Mouse (Mus musculus) myocyte (in vitro differentiated cells): Measurements from ENCODE around the gene Lmcd1. TPM values are rescaled to one million over a fixed set of nuclear protein-coding genes. Genes with fewer than 3 reads are reported as not detected.

ENCODE experiments used
- H3K27me3 ChIP-seq: one replicate; pipeline ENCODE4 v1.6.1; 2011; ENCODE audit not compliant: control insufficient read depth, insufficient read depth, insufficient read length
- H3K36me3 ChIP-seq: one replicate; pipeline ENCODE4 v1.6.1; 2011; ENCODE audit not compliant: control insufficient read depth, insufficient read depth
- H3K4me2 ChIP-seq: one replicate; pipeline ENCODE4 v1.6.1; 2011; ENCODE audit warnings: low read depth, control low read depth
- H3K4me3 ChIP-seq: one replicate; pipeline ENCODE4 v1.5.1; 2011; ENCODE audit warnings: mild to moderate bottlenecking, control low read depth, moderate library complexity
- H3K79me2 ChIP-seq: one replicate; pipeline ENCODE4 v1.6.1; 2011; ENCODE audit not compliant: control insufficient read depth, insufficient read depth
- H3ac ChIP-seq: one replicate; pipeline ENCODE4 v1.6.1; 2011; ENCODE audit not compliant: control insufficient read depth, insufficient read length
- CEBPB ChIP-seq: IDR thresholded peaks from 2 replicates; pipeline ENCODE4 v1.6.1; 2011; ENCODE audit warnings: mild to moderate bottlenecking, moderate library complexity; ENCODE audit not compliant: poor library complexity, insufficient read depth, severe bottlenecking
- E2F4 ChIP-seq: IDR thresholded peaks from one replicate; pipeline ENCODE4 v1.6.1; 2011; ENCODE audit warnings: mild to moderate bottlenecking, control low read depth, moderate library complexity; ENCODE audit not compliant: insufficient read depth
- MAX ChIP-seq: IDR thresholded peaks from one replicate; pipeline ENCODE4 v1.6.1; 2011; ENCODE audit warnings: low read depth, mild to moderate bottlenecking, control low read depth
- MYOD1 ChIP-seq, 3 experiments: IDR thresholded peaks; one replicate each; pipeline ENCODE4 v1.6.1; 2011; ENCODE audit warnings: control low read depth in 2 of 3, low read depth in 2 of 3, mild to moderate bottlenecking in 2 of 3, moderate library complexity in 1 of 3; ENCODE audit not compliant: insufficient read length in 2 of 3, control insufficient read depth in 1 of 3
- MYOG ChIP-seq, 3 experiments: IDR thresholded peaks; one replicate each; pipeline ENCODE4 v1.6.1; 2011; ENCODE audit warnings: control low read depth in 2 of 3, low read depth in 2 of 3, mild to moderate bottlenecking in 2 of 3; ENCODE audit not compliant: insufficient read length in 2 of 3, control insufficient read depth in 1 of 3, insufficient read depth in 1 of 3
- POLR2A ChIP-seq: IDR thresholded peaks from one replicate; pipeline ENCODE4 v1.6.1; 2011; ENCODE audit warnings: low read depth, mild to moderate bottlenecking, control low read depth, moderate library complexity; ENCODE audit not compliant: insufficient read length
- POLR2AphosphoS2 ChIP-seq: IDR thresholded peaks from one replicate; pipeline ENCODE4 v1.6.1; 2011; ENCODE audit warnings: low read depth, control low read depth; ENCODE audit not compliant: insufficient read length
- REST ChIP-seq: IDR thresholded peaks from one replicate; pipeline ENCODE4 v1.6.1; 2011; ENCODE audit warnings: mild to moderate bottlenecking, control low read depth, moderate library complexity; ENCODE audit not compliant: insufficient read depth, insufficient read length
- SRF ChIP-seq: IDR thresholded peaks from one replicate; pipeline ENCODE4 v1.6.1; 2011; ENCODE audit warnings: low read depth; ENCODE audit not compliant: control insufficient read depth, insufficient read length
- TCF12 ChIP-seq: IDR thresholded peaks from one replicate; pipeline ENCODE4 v1.6.1; 2011; ENCODE audit warnings: mild to moderate bottlenecking, control low read depth; ENCODE audit not compliant: poor library complexity, insufficient read depth, severe bottlenecking
- TCF3 ChIP-seq: IDR thresholded peaks from one replicate; pipeline ENCODE4 v1.6.1; 2011; ENCODE audit warnings: low read depth, control low read depth; ENCODE audit not compliant: insufficient read length
- USF1 ChIP-seq: IDR thresholded peaks from one replicate; pipeline ENCODE4 v1.6.1; 2011; ENCODE audit warnings: low read depth, mild to moderate bottlenecking, control low read depth, moderate library complexity
- polyA plus RNA-seq: library from polyadenylated mRNA; unstranded; fragments of >200 nt; fragmentation: generic; extraction: Trizol; gene quantifications from one replicate; pipeline ENCODE4 v1.2.1, GENCODE M21; 2012; ENCODE audit warnings: missing spikeins

Gene Lmcd1
- polyA plus RNA-seq, 1 experiment: 4.9 TPM

- Histone ChIP-seq H3ac (no peak overlapping the region), H3K27me3 (no peaks in the 10 kb centered on the region)
- no peak for TF ChIP-seq MAX
- TF ChIP-seq USF1: peak; percentile 39
These were observed 8.4 kb downstream of the Lmcd1 start for GRCm38 (mm10) chr6:112281935-112282334.

DNA sequence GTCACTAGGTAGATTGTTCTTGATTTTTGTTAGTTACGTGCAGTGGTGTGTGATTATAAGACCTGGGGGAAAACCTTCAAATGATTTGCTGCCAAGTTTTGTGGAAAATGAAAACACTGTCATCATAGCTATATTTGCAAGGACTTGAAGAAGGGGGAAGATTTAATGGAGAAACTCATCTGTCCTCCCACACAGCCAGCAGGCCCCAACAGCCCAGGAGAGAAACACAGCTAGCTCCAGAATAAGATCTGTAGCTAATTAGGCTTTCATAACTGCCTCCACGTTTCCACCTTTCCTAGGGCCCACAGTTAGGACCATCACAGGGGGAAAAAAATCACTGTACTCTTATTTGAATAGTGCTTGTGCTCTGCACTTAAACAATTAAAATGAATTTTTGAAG is 10.5 kb downstream of the Lmcd1 start:
- H3K27me3 ChIP-seq: no peaks in the 10 kb centered on the region
- H3K79me2 ChIP-seq: no peaks in the 10 kb centered on the region
- no peak overlapping the region for H3K4me2 ChIP-seq
- H3ac ChIP-seq: no peak overlapping the region
- no peak for TF ChIP-seq CEBPB
- no peak for TF ChIP-seq POLR2AphosphoS2
- TF ChIP-seq E2F4: no peak
- TF ChIP-seq TCF3: no peak
- no peak for TF ChIP-seq MAX
- no peak for TF ChIP-seq USF1
- TF ChIP-seq MYOG (IDR thresholded peaks at IDR 0.05; ENCODE audit: control insufficient read depth in 1 of 3, insufficient read depth in 1 of 3, insufficient read length in 2 of 3, low read depth in 2 of 3): no peak
- no peak for TF ChIP-seq TCF12
- no peak for TF ChIP-seq REST
- no peak for TF ChIP-seq SRF
- no peak for TF ChIP-seq POLR2A
- TF ChIP-seq MYOD1 (IDR thresholded peaks at IDR 0.05; ENCODE audit: control insufficient read depth in 1 of 3, insufficient read length in 2 of 3, low read depth in 2 of 3): no peak
- no peak overlapping the region for H3K4me3 ChIP-seq
- no peaks in the 10 kb centered on the region for H3K36me3 ChIP-seq

More at GRCm38 (mm10) chr6:112281935-112282334, 8.4 kb downstream of the Lmcd1 start:
- no peak overlapping the region for H3K4me3 ChIP-seq
- H3K4me2 ChIP-seq: no peak overlapping the region
- H3K36me3 ChIP-seq: no peaks in the 10 kb centered on the region
- H3K79me2 ChIP-seq: no peaks in the 10 kb centered on the region

- Histone ChIP-seq H3K36me3 (no peaks in the 10 kb centered on the region), H3K4me3 (no peak overlapping the region), H3K79me2 (no peaks in the 10 kb centered on the region), H3ac (no peak overlapping the region), H3K4me2 (no peak overlapping the region), H3K27me3 (no peaks in the 10 kb centered on the region)
- TF ChIP-seq POLR2A: no peak
- TF ChIP-seq POLR2AphosphoS2: no peak
- TF ChIP-seq TCF12: no peak
- TF ChIP-seq MAX: no peak
- TF ChIP-seq CEBPB: no peak
- no peak for TF ChIP-seq REST
- TF ChIP-seq TCF3: no peak
- no peak for TF ChIP-seq MYOG (IDR thresholded peaks at IDR 0.05; ENCODE audit: control insufficient read depth in 1 of 3, insufficient read depth in 1 of 3, insufficient read length in 2 of 3, low read depth in 2 of 3)
- no peak for TF ChIP-seq E2F4
- no peak for TF ChIP-seq USF1
- no peak for TF ChIP-seq MYOD1 (IDR thresholded peaks at IDR 0.05; ENCODE audit: control insufficient read depth in 1 of 3, insufficient read length in 2 of 3, low read depth in 2 of 3)
- no peak for TF ChIP-seq SRF
These were observed 14.1 kb downstream of the Lmcd1 start for GRCm38 (mm10) chr6:112287671-112288070.

- H3K79me2 ChIP-seq: no peaks in the 10 kb centered on the region
- H3K36me3 ChIP-seq: no peaks in the 10 kb centered on the region
- no peak overlapping the region for H3K4me2 ChIP-seq
- no peak overlapping the region for H3ac ChIP-seq
- no peak overlapping the region for H3K4me3 ChIP-seq
- TF ChIP-seq POLR2AphosphoS2: no peak
- no peak for TF ChIP-seq TCF3
- TF ChIP-seq TCF12: no peak
- TF ChIP-seq SRF: no peak
- H3K27me3 ChIP-seq: no peaks in the 10 kb centered on the region
These were observed 14.7 kb downstream of the Lmcd1 start for GRCm38 (mm10) chr6:112288271-112288670.

DNA sequence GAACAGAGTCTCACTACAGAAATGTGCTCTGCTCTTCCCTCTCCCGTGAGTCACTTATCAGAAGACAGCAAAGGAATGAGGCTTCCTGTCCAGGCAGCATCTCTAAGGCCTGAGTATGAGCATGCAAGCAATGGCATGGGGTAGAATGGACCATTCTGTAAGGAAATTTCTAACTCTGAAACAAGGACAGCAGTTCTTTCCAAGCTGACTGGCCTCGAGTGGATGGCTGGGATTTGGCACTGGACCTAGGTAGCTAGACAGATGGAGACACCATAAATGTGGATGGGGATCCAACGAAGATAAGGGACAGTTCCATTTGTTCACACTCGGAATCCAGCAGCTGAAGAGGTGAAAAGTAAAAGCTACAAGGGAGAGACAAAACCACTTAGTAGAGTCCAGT is 17.6 kb downstream of the Lmcd1 start:
- Histone ChIP-seq H3K36me3 (no peaks in the 10 kb centered on the region), H3K4me3 (no peak overlapping the region), H3K27me3 (no peaks in the 10 kb centered on the region), H3ac (no peak overlapping the region), H3K4me2 (no peak overlapping the region), H3K79me2 (no peaks in the 10 kb centered on the region)
- TF ChIP-seq POLR2AphosphoS2: no peak
- TF ChIP-seq E2F4: no peak
- TF ChIP-seq SRF: no peak
- no peak for TF ChIP-seq TCF12
- TF ChIP-seq MYOG (IDR thresholded peaks at IDR 0.05; ENCODE audit: control insufficient read depth in 1 of 3, insufficient read depth in 1 of 3, insufficient read length in 2 of 3, low read depth in 2 of 3): no peak
